Mouse (Mus musculus): ENCODE measurements around the gene Col19a1.

- TF ChIP-seq POLR2A (IDR thresholded peaks at IDR 0.05; ENCODE audit: insufficient read depth, low read length): no peak
- TF ChIP-seq CTCF (IDR thresholded peaks at IDR 0.05; ENCODE audit: low read depth, low read length): no peak
These were observed 46.4 kb upstream of the Col19a1 start for GRCm38 (mm10) chr1:24633553-24634132.
